Mouse (Mus musculus): Measurements from ENCODE around the gene Chrne.

GRCm38 (mm10) chr11:70660571-70660970, 41.6 kb upstream of the Chrne start:
- TF ChIP-seq CTCF (IDR thresholded peaks at IDR 0.05) (no peak), EP300 (IDR thresholded peaks at IDR 0.05; ENCODE audit: insufficient read depth, low read depth, low read length) (no peak)
